Mouse (Mus musculus) spleen, adult 2 months (tissue): ENCODE measurements around the gene Ppp1r2.

Source experiments
- CTCF ChIP-seq: fragments of 200-500 bp; IDR thresholded peaks from 2 replicates; pipeline ENCODE4 v1.5.1; 2011; ENCODE audit warnings: mild to moderate bottlenecking, inconsistent platforms; ENCODE audit not compliant: insufficient read depth, insufficient read length, insufficient replicate concordance; ENCODE audit errors: extremely low read depth
- POLR2A ChIP-seq: fragments of 200-500 bp; IDR thresholded peaks from 2 replicates; pipeline ENCODE4 v1.6.1; 2011; ENCODE audit warnings: low read depth, low read length, inconsistent platforms

- no peak for TF ChIP-seq CTCF
- TF ChIP-seq POLR2A = no peak
Observed at GRCm38 (mm10) chr16:31235457-31236310, 39.4 kb downstream of the Ppp1r2 start.
